Comparison of ENCODE assay signal across 8 mouse cellular contexts in the genomic region with DNA sequence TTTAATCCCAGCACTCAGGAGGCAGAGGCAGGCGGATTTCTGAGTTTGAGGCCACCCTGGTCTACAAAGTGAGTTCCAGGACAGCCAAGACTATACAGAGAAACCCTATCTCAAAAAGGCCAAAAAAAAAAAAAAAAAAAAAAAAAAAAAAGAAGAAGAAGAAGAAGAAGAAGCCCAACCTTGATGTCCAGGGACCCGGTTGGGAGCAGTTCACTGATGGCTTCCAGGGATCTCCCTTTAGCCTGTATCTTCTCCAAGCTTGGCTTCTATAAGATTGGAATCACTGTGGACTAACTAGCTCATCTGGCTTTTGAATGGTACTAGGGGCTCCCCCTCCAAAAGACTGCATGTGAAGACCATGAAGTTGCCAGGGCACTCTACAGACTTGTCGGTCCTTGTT. TPM values are rescaled to one million over a fixed set of nuclear protein-coding genes. Genes with fewer than 3 reads are reported as not detected.
A peak's percentile ranks its signal among the peaks of the same experiment; 100 is the strongest.
DNase-seq lines count a peak whose midpoint lies in the region; ATAC-seq and TF ChIP-seq lines count a peak whose summit lies in the region.
"Not testable (repeated sequence)": the region's sequence is repeated elsewhere in the genome, so short reads cannot be mapped to it uniquely, and the experiment has no call there.

No protein-coding gene starts in this region.

- DNase-seq in ES-E14 (ENCODE audit: low read depth, low spot score); heart, embryonic 10.5 days (ENCODE audit: low spot score): not testable (repeated sequence)

- not testable (repeated sequence) for H3K9me3 ChIP-seq in ES-E14 (ENCODE audit: control insufficient read depth, insufficient read depth, low read depth, low read length); erythroblast, embryonic 14.5 days (ENCODE audit: control insufficient read depth, low read length); heart, embryonic 10.5 days; hindbrain, embryonic 13.5 days; kidney, embryonic 14.5 days (ENCODE audit: control insufficient read depth, low read length); liver, embryonic 12.5 days (replicated peaks); megakaryocyte, embryonic 14.5 days; neural tube, embryonic 13.5 days

- H3K4me3 ChIP-seq in ES-E14 (ENCODE audit: insufficient read depth in 1 of 2, low read depth in 1 of 2, low read length in 2 of 2, poor library complexity in 1 of 2, severe bottlenecking in 1 of 2): peak overlapping the region in 1 of 2 experiments; percentile 74; a peak in 2 of 4 replicates
- peak overlapping the region; percentile 69 for H3K4me3 ChIP-seq in erythroblast, embryonic 14.5 days (replicated peaks)
- H3K4me3 ChIP-seq in heart, embryonic 10.5 days: peak overlapping the region; percentile 86
- H3K4me3 ChIP-seq in hindbrain, embryonic 13.5 days: peak overlapping the region; percentile 80
- H3K4me3 ChIP-seq in kidney, embryonic 14.5 days (ENCODE audit: low read length): peak overlapping the region; percentile 61
- peak overlapping the region; percentile 81 for H3K4me3 ChIP-seq in liver, embryonic 12.5 days
- H3K4me3 ChIP-seq in megakaryocyte, embryonic 14.5 days (replicated peaks): peak overlapping the region; percentile 98
- H3K4me3 ChIP-seq in neural tube, embryonic 13.5 days: peak overlapping the region; percentile 87

- not testable (repeated sequence) for H3K9ac ChIP-seq in ES-E14 (ENCODE audit: insufficient read depth, low read depth, low read length, poor library complexity, severe bottlenecking)
- H3K9ac ChIP-seq in hindbrain, embryonic 13.5 days: peak overlapping the region; percentile 91
- peak overlapping the region; percentile 70; the same call in 1 of the 2 replicates for H3K9ac ChIP-seq in kidney, embryonic 14.5 days (ENCODE audit: low read depth, low read length)
- H3K9ac ChIP-seq in liver, embryonic 12.5 days: peak overlapping the region; percentile 78
- H3K9ac ChIP-seq in neural tube, embryonic 13.5 days: peak overlapping the region; percentile 91

- not testable (repeated sequence) for ATAC-seq in hindbrain, embryonic 13.5 days (ENCODE audit: low FRiP score); kidney, embryonic 14.5 days (ENCODE audit: low FRiP score, low TSS enrichment); liver, embryonic 12.5 days; neural tube, embryonic 13.5 days (ENCODE audit: low read depth)

- peak overlapping the region; percentile 88 for H3K4me2 ChIP-seq in hindbrain, embryonic 13.5 days
- H3K4me2 ChIP-seq in kidney, embryonic 14.5 days (replicated peaks; ENCODE audit: low read depth, low read length): peak overlapping the region; percentile 93
- H3K4me2 ChIP-seq in liver, embryonic 12.5 days: peak overlapping the region; percentile 94
- H3K4me2 ChIP-seq in neural tube, embryonic 13.5 days: peak overlapping the region; percentile 93

- 29% methylated on average over 3 of the region's 3 CpGs for WGBS in heart, embryonic 10.5 days
- 61% methylated on average over 3 of the region's 3 CpGs for whole genome bisulfite sequencing in hindbrain, embryonic 13.5 days
- WGBS in kidney, embryonic 14.5 days: 65% methylated on average over 3 of the region's 3 CpGs
- 28% methylated on average over 3 of the region's 3 CpGs for WGBS in liver, embryonic 12.5 days (ENCODE audit: insufficient replicate concordance)
- 66% methylated on average over 3 of the region's 3 CpGs for WGBS in neural tube, embryonic 13.5 days

- H3K4me1 ChIP-seq in ES-E14 (ENCODE audit: control insufficient read depth in 2 of 2, insufficient read depth in 2 of 2, low read length in 2 of 2, poor library complexity in 1 of 2): peaks cover 7 to 18% of the 10 kb centered on the region in 2 experiments; a peak in 3 of 4 replicates
- peaks cover 75% of the 10 kb centered on the region for H3K4me1 ChIP-seq in erythroblast, embryonic 14.5 days (ENCODE audit: control insufficient read depth)
- peaks cover 78% of the 10 kb centered on the region for H3K4me1 ChIP-seq in heart, embryonic 10.5 days
- H3K4me1 ChIP-seq in hindbrain, embryonic 13.5 days (replicated peaks): peaks cover 54% of the 10 kb centered on the region
- H3K4me1 ChIP-seq in kidney, embryonic 14.5 days (ENCODE audit: control insufficient read depth, insufficient read depth, low read length): peaks cover 16% of the 10 kb centered on the region
- H3K4me1 ChIP-seq in liver, embryonic 12.5 days: peaks cover 66% of the 10 kb centered on the region
- H3K4me1 ChIP-seq in megakaryocyte, embryonic 14.5 days: peaks cover 86% of the 10 kb centered on the region
- peaks cover 58% of the 10 kb centered on the region for H3K4me1 ChIP-seq in neural tube, embryonic 13.5 days (replicated peaks)

- not testable (repeated sequence) for H3K36me3 ChIP-seq in ES-E14 (ENCODE audit: control insufficient read depth, insufficient read depth, low read length, poor library complexity, severe bottlenecking); heart, embryonic 10.5 days; hindbrain, embryonic 13.5 days; kidney, embryonic 14.5 days (ENCODE audit: control insufficient read depth, insufficient read depth, low read length); liver, embryonic 12.5 days; neural tube, embryonic 13.5 days
- peaks cover 14% of the 10 kb centered on the region; the same call in 1 of the 2 replicates for H3K36me3 ChIP-seq in erythroblast, embryonic 14.5 days (ENCODE audit: control insufficient read depth)
- H3K36me3 ChIP-seq in megakaryocyte, embryonic 14.5 days (replicated peaks; ENCODE audit: low read length): peaks cover 28% of the 10 kb centered on the region

- in situ Hi-C loops in ES-E14 (cut with MboI; ENCODE audit: low sequenced_read_pairs in 2 of 2, unreplicated experiment in 2 of 2): not testable (repeated sequence)

- H3K27me3 ChIP-seq in erythroblast, embryonic 14.5 days (ENCODE audit: control insufficient read depth): peaks cover 43% of the 10 kb centered on the region
- not testable (repeated sequence) for H3K27me3 ChIP-seq in heart, embryonic 10.5 days (ENCODE audit: insufficient read depth, poor library complexity, severe bottlenecking); hindbrain, embryonic 13.5 days; megakaryocyte, embryonic 14.5 days (replicated peaks); neural tube, embryonic 13.5 days
- H3K27me3 ChIP-seq in kidney, embryonic 14.5 days (ENCODE audit: control insufficient read depth, insufficient read depth, low read length): peaks cover 54% of the 10 kb centered on the region
- H3K27me3 ChIP-seq in liver, embryonic 12.5 days (replicated peaks): peaks cover 15% of the 10 kb centered on the region; the same call in 1 of the 2 replicates

- not testable (repeated sequence) for H3K27ac ChIP-seq in ES-E14 (ENCODE audit: insufficient read depth, low read depth, low read length, poor library complexity, severe bottlenecking); hindbrain, embryonic 13.5 days; kidney, embryonic 14.5 days (ENCODE audit: low read depth, low read length); neural tube, embryonic 13.5 days (replicated peaks)
- peak overlapping the region; percentile 93 for H3K27ac ChIP-seq in heart, embryonic 10.5 days
- H3K27ac ChIP-seq in liver, embryonic 12.5 days: peak overlapping the region; percentile 77; the same call in 1 of the 2 replicates

TF ChIP-seq in ES-E14, 5 proteins besides CTCF, POLR2A, EP300 and RAD21:
- peak; percentile 66; the same call in 1 of the 2 replicates for TF ChIP-seq ZNF384 (IDR thresholded peaks at IDR 0.05; ENCODE audit: low read depth, low read length)

RNA-seq across cellular contexts. Expression of a gene that starts 1.8 kb away (rescaled TPM):
- 25.2 and 29.8 TPM in 2 replicates for total RNA-seq in ES-E14 (2012; rRNA removed)
- 0.23 and 0.29 TPM in 2 replicates for polyA plus RNA-seq in erythroblast, embryonic 14.5 days (2012)
- polyA plus RNA-seq in heart, embryonic 10.5 days (2016; fragmentation: Nextera tagmentation; extraction: Ambion mirVana): 47.6 and 62.0 TPM in 2 replicates
- polyA plus RNA-seq in hindbrain, embryonic 13.5 days (2015; fragmentation: Nextera tagmentation; extraction: Ambion mirVana): 13.4 and 14.1 TPM in 2 replicates
- 34.6 and 41.0 TPM in 2 replicates for polyA plus RNA-seq in kidney, embryonic 14.5 days (2014; fragmentation: Nextera tagmentation; extraction: Ambion mirVana)
- 23.0 and 24.5 TPM in 2 replicates for polyA plus RNA-seq in liver, embryonic 12.5 days (2016; fragmentation: Nextera tagmentation; extraction: Ambion mirVana)
- 27.7 and 50.7 TPM in 2 replicates for polyA plus RNA-seq in megakaryocyte, embryonic 14.5 days (2012; ENCODE audit: insufficient read depth, low replicate concordance)
- polyA plus RNA-seq in neural tube, embryonic 13.5 days (2015; fragmentation: Nextera tagmentation; extraction: Ambion mirVana): 14.8 and 15.3 TPM in 2 replicates

Comparison
In these comparisons a context has a peak if more than half of its experiments do, and no peak if none do; other contexts are left out.
1. RNA of a gene that starts 1.8 kb away (polyA plus RNA-seq): 47.6 to 62.0 TPM in heart, embryonic 10.5 days, 34.6 to 41.0 TPM in kidney, embryonic 14.5 days, 27.7 to 50.7 TPM in megakaryocyte, embryonic 14.5 days, 23.0 to 24.5 TPM in liver, embryonic 12.5 days, 14.8 to 15.3 TPM in neural tube, embryonic 13.5 days and 13.4 to 14.1 TPM in hindbrain, embryonic 13.5 days; 0.23 to 0.29 TPM in erythroblast, embryonic 14.5 days; every median in the first group is over 10 times any median in the second.
2. Peak in every context shown above with its lines, with median percentiles within 50 percentile points of each other: H3K4me2 ChIP-seq.